Mouse (Mus musculus) midbrain, embryonic 12.5 days (tissue): ENCODE data around the gene Pcsk7. TPM values are rescaled to one million over a fixed set of nuclear protein-coding genes. Genes with fewer than 3 reads are reported as not detected.

Source experiments
- ATAC-seq: fragments of 200-750 bp; cut with Nextera tagmentation; 2 replicates; pipeline ENCODE4 v1.8.0; 2017; ENCODE audit warnings: low read depth, moderate TSS enrichment, moderate library complexity; ENCODE audit not compliant: low FRiP score
- H3K27ac ChIP-seq: fragments of 300-500 bp; sonication (generic); replicated peaks from 2 replicates; pipeline ENCODE4 v1.5.1; 2016; ENCODE audit warnings: mild to moderate bottlenecking
- H3K27me3 ChIP-seq: fragments of 300-500 bp; sonication (generic); 2 replicates; pipeline ENCODE4 v1.6.1; 2016; ENCODE audit warnings: mild to moderate bottlenecking
- H3K36me3 ChIP-seq: fragments of 300-500 bp; sonication (generic); 2 replicates; pipeline ENCODE4 v1.6.1; 2016
- H3K4me1 ChIP-seq: fragments of 300-500 bp; sonication (generic); 2 replicates; pipeline ENCODE4 v1.6.1; 2016
- H3K4me2 ChIP-seq: fragments of 300-500 bp; sonication (generic); replicated peaks from 2 replicates; pipeline ENCODE4 v1.6.1; 2016; ENCODE audit warnings: mild to moderate bottlenecking, moderate library complexity
- H3K4me3 ChIP-seq: fragments of 300-500 bp; sonication (generic); 2 replicates; pipeline ENCODE4 v1.5.1; 2016; ENCODE audit warnings: mild to moderate bottlenecking
- H3K9ac ChIP-seq: fragments of 300-500 bp; sonication (generic); replicated peaks from 2 replicates; pipeline ENCODE4 v1.6.1; 2016; ENCODE audit warnings: mild to moderate bottlenecking, moderate library complexity
- H3K9me3 ChIP-seq: fragments of 300-500 bp; sonication (generic); 2 replicates; pipeline ENCODE4 v1.6.1; 2016; ENCODE audit warnings: mild to moderate bottlenecking
- WGBS: fragments of 180-500 bp; shearing (Covaris S2); methylation state at CpG from one replicate; pipeline ENCODE4 v1.1.7; 2016; 5-methylcytosine and 5-hydroxymethylcytosine counted together
- polyA plus RNA-seq: library from polyadenylated mRNA; unstranded; fragments of >200 nt; fragmentation: Nextera tagmentation; extraction: Ambion mirVana; gene quantifications from 2 replicates; pipeline ENCODE4 v1.2.1, GENCODE M21; 2016

The Pcsk7 gene
- polyA plus RNA-seq, 1 experiment from 2014 or later: 23.1 TPM

DNA sequence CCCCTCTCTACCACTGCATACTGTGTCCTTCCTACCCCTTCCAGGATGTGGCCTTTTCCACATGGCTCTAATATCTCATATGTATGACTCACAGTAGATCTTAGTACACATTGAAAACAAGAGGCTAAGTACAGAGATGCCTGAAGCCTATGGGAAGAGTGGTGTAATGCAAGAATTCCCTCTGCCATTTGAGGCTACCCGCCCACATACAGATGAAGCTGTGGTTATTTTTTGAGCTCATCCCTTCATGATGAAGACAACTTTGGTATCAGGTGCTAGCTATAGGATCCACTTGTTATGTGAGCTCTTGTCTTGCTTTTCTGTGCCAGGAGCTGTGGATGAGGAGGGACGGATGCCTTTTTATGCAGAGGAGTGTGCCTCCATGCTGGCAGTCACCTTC lies 9.4 kb downstream of the Pcsk7 start:
- no peaks in the 10 kb centered on the region for H3K27me3 ChIP-seq
- 91% methylated on average over 2 of the region's 2 CpGs for WGBS
- no peak overlapping the region for H3K4me3 ChIP-seq
- no peaks in the 10 kb centered on the region for H3K9me3 ChIP-seq
- H3K4me1 ChIP-seq: no peaks in the 10 kb centered on the region
- no peak overlapping the region for H3K27ac ChIP-seq
- no peak overlapping the region for H3K4me2 ChIP-seq
- no peak overlapping the region for H3K9ac ChIP-seq
- H3K36me3 ChIP-seq: peaks cover 92% of the 10 kb centered on the region
- no peak for ATAC-seq

DNA sequence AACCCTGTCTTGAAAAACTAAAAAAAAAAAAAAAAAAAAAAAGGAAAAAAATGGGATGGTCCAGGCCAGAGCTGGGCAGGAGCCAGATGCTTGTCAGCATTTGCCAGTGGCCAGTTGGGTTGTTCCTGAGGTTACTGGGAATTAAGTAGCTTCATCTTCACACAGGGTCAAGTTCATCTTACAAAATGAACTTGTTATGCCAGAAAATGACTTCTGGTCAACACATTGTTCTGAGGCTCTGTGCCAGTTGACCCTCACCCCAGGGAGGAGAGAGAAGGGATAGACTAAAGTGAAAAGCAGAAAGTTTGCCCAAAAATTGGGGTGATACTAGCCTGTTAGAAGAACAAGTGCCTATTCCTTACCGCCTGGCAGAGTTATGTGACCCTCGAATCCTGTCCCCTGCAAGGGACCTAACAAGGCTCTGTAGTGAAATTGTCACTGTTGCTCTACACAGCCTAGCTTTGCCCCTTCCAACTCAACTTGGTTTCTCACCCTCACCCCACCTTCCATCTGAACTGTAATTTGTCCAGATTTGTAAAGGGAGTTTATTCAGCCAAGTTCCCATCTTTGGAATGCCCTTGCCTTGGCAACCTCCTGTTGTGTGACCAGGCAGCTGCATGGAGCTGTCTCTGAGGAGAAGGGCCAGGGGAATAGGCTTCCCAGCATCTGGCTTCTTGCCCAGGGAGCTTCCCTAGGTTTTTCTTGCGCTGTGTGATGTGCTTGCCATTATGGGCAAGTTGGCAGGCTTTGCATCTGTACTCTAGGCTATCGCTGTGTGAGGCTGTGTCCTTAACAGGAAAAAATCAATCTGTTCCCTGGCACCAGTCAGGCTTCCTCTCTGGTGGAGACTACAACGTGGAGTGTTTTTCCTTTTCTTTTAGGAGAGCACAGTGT lies 11.0 kb downstream of the Pcsk7 start:
- H3K4me1 ChIP-seq: no peaks in the 10 kb centered on the region
- H3K27me3 ChIP-seq: no peaks in the 10 kb centered on the region
- no peaks in the 10 kb centered on the region for H3K9me3 ChIP-seq
- ATAC-seq: no peak
- 92% methylated on average over 5 of the region's 5 CpGs for WGBS
- no peak overlapping the region for H3K4me2 ChIP-seq
- no peak overlapping the region for H3K27ac ChIP-seq
- no peak overlapping the region for H3K9ac ChIP-seq
- peaks cover 87% of the 10 kb centered on the region for H3K36me3 ChIP-seq
- H3K4me3 ChIP-seq: no peak overlapping the region

- H3K9ac ChIP-seq: no peak overlapping the region
- H3K27ac ChIP-seq: no peak overlapping the region
- WGBS: 52% methylated on average over 1 of the region's 1 CpGs
- no peak overlapping the region for H3K4me3 ChIP-seq
- no peaks in the 10 kb centered on the region for H3K4me1 ChIP-seq
- H3K9me3 ChIP-seq: no peaks in the 10 kb centered on the region
- no peak overlapping the region for H3K4me2 ChIP-seq
- no peaks in the 10 kb centered on the region for H3K27me3 ChIP-seq
- H3K36me3 ChIP-seq: peaks cover 76% of the 10 kb centered on the region
- no peak for ATAC-seq
Observed at GRCm38 (mm10) chr9:45919895-45920294, 13.6 kb downstream of the Pcsk7 start.

- Histone ChIP-seq H3K4me1 (no peaks in the 10 kb centered on the region), H3K27me3 (no peaks in the 10 kb centered on the region), H3K9ac (no peak overlapping the region), H3K27ac (no peak overlapping the region), H3K36me3 (peaks cover 62% of the 10 kb centered on the region), H3K4me3 (no peak overlapping the region), H3K4me2 (no peak overlapping the region), H3K9me3 (no peaks in the 10 kb centered on the region)
- WGBS: 87% methylated on average over 5 of the region's 5 CpGs
- ATAC-seq: no peak
Observed at GRCm38 (mm10) chr9:45929285-45929684, 23.0 kb downstream of the Pcsk7 start.

DNA sequence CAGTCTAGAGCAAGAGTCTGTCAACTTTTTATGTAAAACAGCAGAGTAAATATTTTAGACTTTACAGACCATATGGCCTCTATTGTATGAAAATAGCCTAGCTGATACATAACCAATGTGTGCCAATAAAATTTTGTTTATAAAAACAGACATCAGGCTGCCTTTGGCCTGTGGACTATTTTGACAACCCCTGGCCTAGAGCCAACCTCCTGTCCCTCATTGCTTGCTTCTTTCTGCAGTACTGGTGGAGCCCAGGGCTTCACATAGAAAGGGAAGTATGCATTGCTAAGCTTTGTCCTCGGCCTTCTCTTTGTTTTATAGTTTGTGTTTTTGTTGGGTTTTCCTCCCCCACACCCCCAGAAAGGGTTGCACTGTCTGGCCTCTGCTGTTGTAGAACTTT lies 25.7 kb downstream of the Pcsk7 start:
- peaks cover 7% of the 10 kb centered on the region; the same call in 1 of the 2 replicates for H3K27me3 ChIP-seq
- H3K4me3 ChIP-seq: no peak overlapping the region
- no peak overlapping the region for H3K27ac ChIP-seq
- no peak overlapping the region for H3K4me2 ChIP-seq
- WGBS: 77% methylated on average over 1 of the region's 1 CpGs
- H3K9ac ChIP-seq: no peak overlapping the region
- ATAC-seq: no peak
- H3K4me1 ChIP-seq: peaks cover 6% of the 10 kb centered on the region; the same call in 1 of the 2 replicates
- H3K36me3 ChIP-seq: peaks cover 46% of the 10 kb centered on the region
- no peaks in the 10 kb centered on the region for H3K9me3 ChIP-seq

DNA sequence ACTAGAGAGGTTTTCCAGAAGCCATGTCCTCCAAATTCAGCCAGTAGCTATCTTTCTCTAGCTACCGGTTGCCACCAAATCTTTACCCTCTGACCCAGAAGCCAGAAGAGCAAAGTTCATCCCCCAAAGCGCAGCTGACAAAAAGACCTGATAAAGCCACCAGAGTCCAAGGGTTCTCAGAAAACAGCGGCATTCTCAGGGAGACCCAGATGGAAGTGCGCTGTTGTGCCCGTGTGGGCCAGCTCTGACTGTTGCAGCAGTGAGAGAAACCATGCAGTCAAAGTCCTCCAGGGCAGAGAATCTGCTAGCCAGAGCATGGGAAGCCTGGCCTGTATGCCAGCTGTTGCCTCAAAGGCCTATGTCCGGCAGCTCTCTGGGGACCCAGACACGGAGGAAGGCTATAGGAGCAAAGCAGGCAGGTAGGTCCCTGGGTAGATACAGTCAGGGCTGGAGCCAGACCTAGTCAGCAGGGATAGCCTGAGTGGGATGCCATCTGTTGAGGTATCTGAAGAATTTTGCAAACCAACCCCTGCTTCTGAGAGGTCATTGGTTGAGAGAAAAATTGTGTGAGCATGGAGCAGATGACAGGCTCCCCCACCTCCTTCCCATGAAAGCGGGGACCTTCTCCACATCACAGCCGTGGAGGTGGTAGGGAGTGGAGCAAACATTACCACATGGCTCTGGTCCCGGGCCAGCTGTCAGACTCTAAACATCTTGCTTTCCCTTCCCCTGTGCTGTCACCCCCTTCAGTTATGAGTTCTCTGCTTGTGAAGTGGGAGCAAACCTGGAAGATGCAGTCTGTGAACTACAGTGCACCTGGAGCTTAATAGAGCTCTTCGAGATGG lies 26.5 kb downstream of the Pcsk7 start:
- no peak overlapping the region for H3K4me2 ChIP-seq
- H3K4me1 ChIP-seq: peaks cover 6% of the 10 kb centered on the region; the same call in 1 of the 2 replicates
- H3K9ac ChIP-seq: no peak overlapping the region
- no peak overlapping the region for H3K4me3 ChIP-seq
- H3K9me3 ChIP-seq: no peaks in the 10 kb centered on the region
- H3K27ac ChIP-seq: no peak overlapping the region
- WGBS: 82% methylated on average over 11 of the region's 11 CpGs
- no peak for ATAC-seq
- H3K27me3 ChIP-seq: peaks cover 7% of the 10 kb centered on the region; the same call in 1 of the 2 replicates
- H3K36me3 ChIP-seq: peaks cover 38% of the 10 kb centered on the region

DNA sequence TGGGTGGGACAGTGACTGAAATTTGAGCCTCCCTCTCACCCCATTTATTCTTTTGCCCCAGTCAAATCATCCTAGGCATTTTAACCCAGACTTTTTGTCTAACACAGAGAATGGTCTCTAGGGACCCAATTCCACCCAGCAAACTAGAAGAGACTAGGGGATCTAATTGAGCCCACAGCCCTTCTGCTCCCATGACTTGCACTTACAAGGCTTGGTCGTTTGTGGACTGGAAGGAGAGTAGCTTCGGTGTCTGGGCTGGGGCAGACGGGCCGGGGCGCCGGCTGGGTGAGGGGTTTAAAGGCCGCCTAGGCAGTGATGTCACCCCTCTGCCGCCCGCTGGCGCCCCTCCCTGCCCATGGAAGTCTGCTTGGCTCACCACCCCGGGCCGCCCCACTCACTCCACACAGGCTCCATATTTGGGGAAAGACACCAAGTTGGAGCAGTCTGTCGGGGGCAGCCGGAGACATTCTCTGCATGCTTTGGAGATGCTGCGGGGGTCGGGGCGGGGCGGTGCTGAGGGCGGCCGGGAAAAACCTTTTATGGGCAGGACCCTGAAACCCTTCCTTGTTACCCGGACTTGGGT lies 29.4 kb downstream of the Pcsk7 start, which contains the start of gene Tagln:
Gene Tagln (minus strand): TSS at position 431 of the 583 bp plus-strand sequence.
- WGBS: 9% methylated on average over 21 of the region's 21 CpGs
- ATAC-seq: no peak
- 0 out of 2 replicates have a peak within 1 kb of the TSS, but pooled peaks have one; percentile 24 for H3K9ac ChIP-seq
- peaks cover 28% of the 10 kb centered on the region for H3K36me3 ChIP-seq
- H3K4me3 ChIP-seq: peak within 1 kb of the TSS; percentile 10; the same call in 1 of the 2 replicates
- peak within 1 kb of the TSS; percentile 40 for H3K4me2 ChIP-seq
- no peaks in the 10 kb centered on the region for H3K9me3 ChIP-seq
- H3K27ac ChIP-seq: no peak within 1 kb of the TSS
- peaks cover 7% of the 10 kb centered on the region; the same call in 1 of the 2 replicates for H3K27me3 ChIP-seq
- H3K4me1 ChIP-seq: peaks cover 6% of the 10 kb centered on the region; the same call in 1 of the 2 replicates

DNA sequence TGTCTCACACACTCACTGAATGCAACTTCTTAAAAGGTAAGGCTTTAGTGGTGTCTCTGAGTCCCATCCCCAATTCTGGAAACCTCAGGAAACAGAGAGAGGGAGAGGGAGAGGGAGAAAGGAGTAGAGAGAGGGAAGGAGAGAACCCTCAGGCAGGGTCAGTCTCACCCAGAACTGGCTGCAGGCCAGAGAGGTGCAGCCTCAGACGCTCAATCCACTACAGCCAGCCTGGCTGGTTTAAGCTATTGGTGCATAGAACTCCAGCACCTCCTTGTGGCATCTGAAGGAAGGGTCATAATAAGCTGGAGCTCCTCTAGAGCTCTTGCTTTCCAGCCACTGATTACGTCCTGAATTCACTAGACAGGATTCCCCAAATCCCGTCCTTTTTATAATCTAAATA lies 30.6 kb downstream of the Pcsk7 start:
- no peak overlapping the region for H3K9ac ChIP-seq
- no peak overlapping the region for H3K4me2 ChIP-seq
- no peak overlapping the region for H3K4me3 ChIP-seq
- WGBS: 22% methylated on average over 3 of the region's 3 CpGs
- H3K4me1 ChIP-seq: peaks cover 6% of the 10 kb centered on the region; the same call in 1 of the 2 replicates
- no peak overlapping the region for H3K27ac ChIP-seq
- peaks cover 29% of the 10 kb centered on the region for H3K36me3 ChIP-seq
- ATAC-seq: no peak
- no peaks in the 10 kb centered on the region for H3K9me3 ChIP-seq
- peaks cover 7% of the 10 kb centered on the region; the same call in 1 of the 2 replicates for H3K27me3 ChIP-seq

DNA sequence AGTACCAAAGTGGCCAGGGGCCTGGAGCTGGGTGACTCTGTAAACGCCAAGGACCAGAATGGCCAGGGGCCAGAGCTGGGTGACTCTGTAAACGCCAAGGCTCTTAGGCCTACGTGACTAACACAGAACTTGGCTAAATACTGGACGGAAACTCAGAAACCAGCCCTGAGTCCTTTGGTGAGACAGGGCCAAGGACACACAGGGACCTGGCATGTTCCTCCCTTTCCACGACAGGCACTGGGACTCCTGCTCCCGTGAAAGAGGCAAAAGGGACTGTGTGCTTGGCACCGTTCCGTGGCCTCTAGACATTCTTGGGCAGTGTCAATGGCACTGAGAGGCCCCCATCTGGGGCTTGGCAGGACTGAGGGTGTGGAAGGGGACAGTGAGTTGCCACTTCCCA lies 31.8 kb downstream of the Pcsk7 start:
- Histone ChIP-seq H3K4me2 (no peak overlapping the region), H3K27me3 (peaks cover 7% of the 10 kb centered on the region; the same call in 1 of the 2 replicates), H3K4me1 (peaks cover 6% of the 10 kb centered on the region; the same call in 1 of the 2 replicates), H3K4me3 (no peak overlapping the region), H3K36me3 (peaks cover 41% of the 10 kb centered on the region), H3K9me3 (no peaks in the 10 kb centered on the region), H3K9ac (no peak overlapping the region), H3K27ac (no peak overlapping the region)
- 90% methylated on average over 8 of the region's 8 CpGs for WGBS
- no peak for ATAC-seq

DNA sequence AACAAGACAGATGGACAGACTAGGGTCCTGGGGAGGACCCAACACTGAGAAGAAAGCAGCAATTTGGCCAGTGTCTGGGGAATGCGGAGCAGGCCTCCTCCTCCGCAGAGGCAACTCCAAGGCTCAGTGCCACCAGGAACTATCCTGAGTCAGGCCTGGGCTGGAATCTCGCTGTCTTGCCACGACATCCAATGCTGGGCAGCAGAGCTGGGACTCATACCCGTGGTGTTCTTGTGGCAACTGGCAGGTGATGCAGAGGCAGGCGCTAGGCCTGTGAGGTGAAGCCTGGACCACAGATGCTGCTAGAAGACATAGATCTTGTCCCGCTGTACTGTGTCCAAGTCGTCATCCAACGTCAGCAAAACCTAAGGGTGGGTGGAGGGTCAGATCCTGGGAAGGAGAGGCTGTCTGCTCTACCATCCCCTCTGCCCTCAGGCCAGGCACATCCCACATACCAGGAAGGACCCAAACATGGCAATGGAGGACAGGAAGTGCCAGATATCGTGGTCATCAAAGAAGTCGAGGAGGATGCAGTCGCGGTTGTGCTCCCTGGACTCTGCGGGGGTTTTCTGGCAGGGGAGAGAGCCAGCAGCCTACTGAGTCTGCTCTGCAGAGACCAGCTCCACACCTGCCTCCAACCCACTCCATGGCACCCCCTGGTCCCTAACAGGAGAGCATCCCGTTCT lies 32.8 kb downstream of the Pcsk7 start:
- H3K9me3 ChIP-seq: no peaks in the 10 kb centered on the region
- no peak overlapping the region for H3K27ac ChIP-seq
- 93% methylated on average over 15 of the region's 15 CpGs for WGBS
- peaks cover 6% of the 10 kb centered on the region; the same call in 1 of the 2 replicates for H3K4me1 ChIP-seq
- no peak for ATAC-seq
- H3K4me2 ChIP-seq: no peak overlapping the region
- no peak overlapping the region for H3K9ac ChIP-seq
- peaks cover 7% of the 10 kb centered on the region; the same call in 1 of the 2 replicates for H3K27me3 ChIP-seq
- peaks cover 51% of the 10 kb centered on the region for H3K36me3 ChIP-seq
- H3K4me3 ChIP-seq: no peak overlapping the region

GRCm38 (mm10) chr9:45939794-45940193 lies 33.5 kb downstream of the Pcsk7 start:
- H3K4me2 ChIP-seq: no peak overlapping the region
- peaks cover 6% of the 10 kb centered on the region; the same call in 1 of the 2 replicates for H3K4me1 ChIP-seq
- no peak overlapping the region for H3K4me3 ChIP-seq
- 92% methylated on average over 6 of the region's 6 CpGs for WGBS
- no peak for ATAC-seq
- peaks cover 7% of the 10 kb centered on the region; the same call in 1 of the 2 replicates for H3K27me3 ChIP-seq
- peaks cover 57% of the 10 kb centered on the region for H3K36me3 ChIP-seq
- H3K27ac ChIP-seq: no peak overlapping the region
- no peaks in the 10 kb centered on the region for H3K9me3 ChIP-seq
- no peak overlapping the region for H3K9ac ChIP-seq
